Mouse (Mus musculus) gastrocnemius, postnatal 25 days (tissue): ENCODE data around the gene Exo1. TPM values are rescaled to one million over a fixed set of nuclear protein-coding genes. Genes with fewer than 3 reads are reported as not detected.

ENCODE experiments used
- DNase-seq: peaks from one replicate; pipeline ENCODE4 v3.0.0; 2022
- total RNA-seq, 2 experiments: library from RNA; stranded (reverse); gene quantifications; 1 replicate in 1 of 2; 2 replicates in 1 of 2; pipeline ENCODE4 v1.2.3; 2021

The Exo1 gene
- total RNA-seq, 2 experiments from 2014 or later, result 0.64 TPM; not detected in 1

GRCm38 (mm10) chr1:175950851-175951250, 70.5 kb downstream of the Exo1 start:
- no peak for DNase-seq

DNA sequence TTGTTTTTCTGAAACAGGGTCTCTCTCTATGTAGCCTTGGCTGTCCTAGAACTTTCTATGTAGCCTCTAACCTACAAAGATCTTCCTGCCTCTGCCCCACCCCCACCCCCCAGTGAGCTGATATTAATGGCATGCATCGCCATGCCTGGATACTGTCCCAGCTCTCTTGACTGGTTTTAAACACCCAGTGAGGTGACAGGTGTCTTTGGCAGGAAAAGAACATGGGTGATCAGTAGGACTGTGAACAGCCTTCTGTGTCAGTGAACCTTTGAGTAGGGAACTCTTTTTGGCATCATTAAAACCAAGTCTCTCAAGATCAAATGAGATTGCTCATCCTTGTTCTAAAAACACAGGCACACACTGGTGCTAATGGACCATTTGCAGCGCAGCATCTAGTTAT, 81.4 kb downstream of the Exo1 start:
- DNase-seq, result no peak

Other genes starting within 250 kb of the Exo1 start
- gene Opn3, start 187.8 kb upstream of the Exo1 start, total RNA-seq, result 1 to 10 TPM; 4.0 to 4.6 TPM
- 1 to 10 TPM; 2.1 to 3.2 TPM for gene Chml, start 187.7 kb upstream of the Exo1 start, total RNA-seq
- gene Wdr64, start 182.0 kb upstream of the Exo1 start, total RNA-seq, result not detected
- not detected for gene Gm38100, start 39.7 kb downstream of the Exo1 start, total RNA-seq
- not detected for gene Rbm8a2, start 98.5 kb downstream of the Exo1 start, total RNA-seq